Mouse (Mus musculus) T-cell, adult 2 months (primary cell): Measurements from ENCODE around the gene Gm5150.
"Not testable (repeated sequence)": the region's sequence is repeated elsewhere in the genome, so short reads cannot be mapped to it uniquely, and the experiment has no call there.

ENCODE experiments used
- DNase-seq: peaks from one replicate; pipeline ENCODE4 v3.0.0; 2022; ENCODE audit warnings: low spot score

Gm5150 gene

DNA sequence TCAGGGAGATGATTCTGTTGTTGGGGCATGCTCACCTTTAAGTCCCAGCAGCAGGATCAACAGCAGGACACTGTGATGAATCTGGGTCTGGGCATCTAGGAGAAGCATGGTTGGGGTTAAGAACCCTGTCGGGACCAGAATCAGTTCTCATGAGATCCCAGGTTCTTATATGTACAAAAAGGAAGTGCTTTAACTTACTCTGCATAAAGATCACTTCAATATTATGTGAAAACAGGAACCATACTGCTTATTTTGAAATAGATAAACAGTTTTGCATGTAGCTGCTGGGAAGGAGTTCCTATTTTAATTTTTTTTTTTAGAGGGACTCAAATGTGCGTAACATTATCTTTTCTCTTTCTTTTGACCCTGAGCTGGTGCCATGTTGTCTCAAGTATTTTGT is at the start of gene Gm5150:
TSS of gene Gm5150 (minus strand) at position 223 of the 400 bp plus-strand sequence.
- DNase-seq: no peak

DNA sequence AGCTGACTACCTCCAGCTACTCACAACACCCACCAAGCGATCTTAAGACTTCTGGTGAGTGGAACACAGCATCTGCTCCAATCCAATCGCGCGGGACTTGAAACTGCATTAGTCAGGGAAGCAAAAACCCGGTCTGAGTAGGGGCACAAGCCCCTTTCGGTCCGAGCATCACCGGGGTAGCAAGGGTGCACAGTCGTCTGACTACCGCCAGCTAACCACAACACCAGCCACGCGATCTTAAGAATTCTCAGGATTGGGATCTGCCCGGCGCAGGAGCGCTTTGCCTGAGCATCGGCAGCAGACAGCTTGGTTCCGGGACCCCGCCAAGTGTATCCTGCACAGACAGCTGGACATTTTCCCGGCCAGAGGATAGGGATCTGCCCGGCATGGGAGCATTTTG is 45.5 kb upstream of the Gm5150 start:
- DNase-seq: not testable (repeated sequence)

DNA sequence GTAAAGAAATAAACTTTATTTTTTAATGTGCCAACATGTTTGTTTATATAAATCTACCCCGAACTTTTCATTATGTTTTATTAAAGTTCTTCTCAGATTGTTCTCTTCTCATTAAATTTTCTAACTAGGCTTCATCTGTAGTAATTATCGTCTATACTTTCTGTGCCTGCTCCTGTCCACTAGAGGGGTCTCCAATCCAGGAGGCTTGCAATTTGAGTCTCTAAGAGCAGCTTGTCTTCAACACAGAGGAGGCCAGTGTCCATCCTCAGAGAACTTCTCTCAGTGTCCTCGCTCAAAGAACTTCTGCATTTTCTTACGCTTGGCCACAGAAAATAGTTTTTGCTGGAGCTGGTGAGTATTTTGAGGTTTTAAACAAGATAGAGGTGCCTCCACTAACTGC is 41.1 kb upstream of the Gm5150 start:
- DNase-seq: no peak

DNA sequence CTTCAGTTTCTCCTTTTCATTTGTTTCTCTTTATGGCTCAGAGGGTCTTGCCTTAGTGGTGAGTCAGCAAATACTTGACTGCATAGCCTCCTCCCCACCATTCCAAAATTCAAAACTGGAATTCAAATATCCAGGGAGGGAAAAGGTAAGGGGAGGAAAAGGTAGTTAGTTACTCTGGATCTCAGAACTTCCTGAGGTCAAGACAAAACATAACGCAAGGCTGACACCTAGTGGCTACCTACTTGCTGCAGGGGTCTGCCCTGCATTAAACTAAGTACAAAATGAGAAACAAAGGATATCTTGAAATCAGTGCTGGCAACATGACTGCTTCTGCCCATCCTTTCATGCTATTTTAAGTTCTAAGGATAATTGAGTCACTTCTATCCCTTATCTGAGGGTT is 37.1 kb upstream of the Gm5150 start:
- no peak for DNase-seq

DNA sequence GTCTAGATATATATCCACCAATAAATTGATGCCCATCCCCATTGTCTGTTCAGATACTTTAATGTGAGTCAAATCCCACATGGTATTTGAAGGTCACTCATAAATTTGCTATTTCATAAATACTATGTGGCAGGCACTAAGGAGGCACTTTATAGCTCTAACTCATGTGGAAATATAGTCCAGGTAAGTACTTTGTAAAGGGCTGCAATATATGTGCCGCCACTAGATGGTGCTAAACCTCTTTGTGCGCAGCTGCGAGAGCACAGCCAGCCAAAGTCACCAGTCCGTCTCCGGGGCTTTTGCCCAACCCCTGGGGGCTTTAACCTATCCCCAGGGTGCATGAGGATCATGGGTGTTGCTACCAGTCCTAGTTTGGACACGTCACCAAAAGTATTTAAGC is 18.8 kb upstream of the Gm5150 start:
- DNase-seq: not testable (repeated sequence)

DNA sequence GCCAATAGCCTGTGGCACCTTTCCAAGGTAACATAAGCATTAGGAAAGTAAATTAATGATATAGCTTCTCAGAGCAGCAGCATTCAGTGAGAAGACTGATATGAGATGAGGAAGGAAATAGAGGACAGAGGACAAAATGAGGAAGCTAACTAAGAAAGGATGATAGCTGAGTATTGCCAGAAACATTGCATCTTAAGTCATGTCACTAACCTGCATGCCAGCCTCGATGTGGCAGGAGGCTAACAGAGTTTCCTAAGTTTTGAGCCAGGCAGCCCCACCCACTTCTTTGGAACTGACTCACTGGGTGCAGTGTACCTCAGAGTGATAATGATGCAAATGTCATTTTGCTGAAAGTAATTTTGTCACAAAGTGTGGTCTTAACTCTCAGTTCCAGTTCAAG is 16.0 kb upstream of the Gm5150 start:
- no peak for DNase-seq

DNA sequence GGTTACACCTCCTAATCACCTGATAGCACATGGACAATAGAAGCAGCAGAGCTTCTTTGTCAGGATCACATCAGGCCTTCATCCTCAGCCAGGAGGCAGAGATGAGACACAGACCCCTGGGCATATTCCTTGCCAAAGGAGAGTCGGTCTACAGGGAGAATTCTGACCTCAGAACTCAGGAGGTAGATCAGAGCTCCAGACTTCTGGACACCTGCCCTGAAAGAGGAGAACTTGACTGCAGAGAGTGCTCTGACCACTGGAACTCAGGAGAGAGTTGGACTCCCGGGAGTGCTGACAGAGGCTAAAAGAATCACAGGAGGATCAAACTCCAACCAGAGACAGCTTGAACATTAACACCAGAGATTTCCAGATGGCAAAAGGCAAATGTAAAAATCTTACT is 8.2 kb upstream of the Gm5150 start:
- not testable (repeated sequence) for DNase-seq

DNA sequence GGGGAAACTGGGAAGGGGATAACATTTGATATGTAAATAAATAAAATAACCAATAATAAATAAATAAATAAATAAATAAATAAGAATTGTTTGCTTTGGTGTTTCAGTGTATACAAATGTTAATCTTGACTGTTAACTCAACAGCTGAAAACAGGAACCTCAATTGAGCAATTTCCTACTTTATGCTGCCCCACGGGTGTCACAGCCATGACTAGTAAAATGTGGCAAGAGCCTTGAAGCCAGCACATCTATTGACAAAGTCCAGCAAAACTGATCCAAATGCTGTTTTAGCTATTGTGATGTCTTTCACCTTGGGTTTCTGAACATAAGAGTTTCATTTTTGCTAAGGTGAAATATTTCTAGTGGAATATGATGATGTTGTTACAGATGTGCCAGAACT is 1.6 kb upstream of the Gm5150 start:
- no peak for DNase-seq

DNA sequence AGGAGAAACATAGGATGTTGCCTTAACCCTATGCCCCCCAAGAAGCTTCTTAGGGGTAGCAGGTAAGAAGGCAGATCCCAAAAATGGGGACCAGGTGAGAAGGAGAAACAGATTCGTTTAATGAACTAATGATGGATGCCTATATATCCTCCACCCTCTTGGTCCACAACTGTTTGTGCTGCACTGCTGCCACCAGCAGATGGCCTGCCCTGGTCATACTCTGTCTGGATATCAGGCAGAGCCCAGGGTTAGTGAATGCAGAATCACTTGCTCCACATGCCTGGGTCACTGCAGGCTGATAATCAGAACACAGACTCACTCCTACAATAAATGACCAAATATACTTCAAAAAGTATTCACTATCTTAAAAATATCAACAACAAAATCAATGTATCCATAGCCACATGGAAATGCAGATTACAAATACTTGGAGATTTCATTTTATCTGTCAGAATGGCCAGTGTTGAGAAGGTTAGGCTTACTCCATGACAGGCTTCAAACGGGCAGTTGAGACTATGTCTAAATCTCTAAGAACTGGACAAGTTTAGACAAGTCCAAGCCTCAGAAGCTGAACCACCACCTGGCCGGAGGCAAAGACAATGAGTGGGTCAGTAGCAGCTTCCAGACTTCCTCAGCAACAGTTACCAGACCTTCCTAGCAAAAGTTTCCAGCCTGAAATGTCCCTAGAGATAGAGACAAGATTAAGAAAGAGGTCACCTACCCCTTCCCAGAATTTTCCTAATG is 2.2 kb downstream of the Gm5150 start:
- no peak for DNase-seq

DNA sequence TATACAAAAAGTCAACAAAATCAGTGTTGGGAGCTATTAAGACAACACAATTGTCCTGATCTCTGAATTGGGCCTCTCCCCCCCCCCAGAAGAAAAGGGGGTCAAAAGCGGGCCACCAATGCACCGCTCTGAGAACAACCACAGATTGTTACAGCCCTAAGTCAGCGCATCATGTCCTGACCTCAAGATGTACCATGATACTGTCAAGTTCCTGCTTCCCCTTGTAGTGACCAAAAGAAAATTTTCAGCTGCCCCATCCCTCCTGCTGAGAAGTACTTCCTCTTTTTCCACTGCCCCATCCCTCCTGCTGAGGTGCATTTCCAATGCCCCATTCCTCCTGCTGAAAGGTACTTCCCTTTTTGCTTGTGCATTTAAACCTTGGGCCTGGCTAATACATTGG is 6.8 kb downstream of the Gm5150 start:
- not testable (repeated sequence) for DNase-seq

DNA sequence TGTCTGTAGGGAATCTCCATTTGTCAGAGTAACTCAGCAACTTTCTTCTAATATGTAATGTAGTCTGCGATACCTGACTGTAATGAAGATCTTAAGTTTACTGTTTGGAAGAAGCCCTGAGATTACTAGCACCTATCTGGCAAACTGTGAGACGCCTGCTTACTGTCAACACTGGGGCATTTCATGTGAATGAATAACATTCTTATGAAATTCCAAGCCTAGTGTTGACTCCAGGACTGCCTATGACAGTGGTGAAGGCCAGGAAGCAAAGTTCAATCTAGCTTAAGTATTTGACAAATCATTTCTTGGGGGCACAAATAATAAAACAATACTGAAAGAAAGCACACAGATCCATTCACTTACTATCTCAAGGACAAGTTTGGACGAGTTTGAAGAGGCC is 24.0 kb downstream of the Gm5150 start:
- DNase-seq: no peak

DNA sequence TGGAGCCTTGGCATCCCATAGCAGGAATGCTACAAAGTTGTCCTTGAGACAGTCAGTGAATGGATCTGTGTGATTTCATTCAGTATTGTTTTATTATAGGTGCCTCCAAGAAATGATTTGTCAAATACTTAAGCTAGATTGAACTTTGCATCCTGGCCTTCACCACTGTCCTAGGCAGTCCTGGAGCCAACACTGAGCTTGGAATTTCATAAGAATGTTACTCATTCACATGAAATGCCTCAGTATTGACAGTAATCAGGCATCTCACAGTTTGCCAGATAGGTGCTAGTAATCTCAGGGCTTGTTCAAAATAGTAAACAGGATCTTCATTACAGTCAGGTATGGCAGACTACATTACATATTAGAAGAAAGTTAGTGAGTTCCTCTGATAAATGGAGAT is 49.3 kb downstream of the Gm5150 start:
- DNase-seq: no peak
